Mouse (Mus musculus) heart, postnatal 4 days (tissue): ENCODE results near the gene Ube2ql1. TPM values are rescaled to one million over a fixed set of nuclear protein-coding genes. Genes with fewer than 3 reads are reported as not detected.

ENCODE experiments used
- DNase-seq: peaks from one replicate; pipeline ENCODE4 v3.0.0; 2021
- total RNA-seq, 2 experiments: library from RNA; stranded (reverse); gene quantifications; 2 replicates each; pipeline ENCODE4 v1.2.3; 2021

Gene Ube2ql1
- total RNA-seq, 2 experiments from 2014 or later = 1.3 to 1.4 TPM

DNA sequence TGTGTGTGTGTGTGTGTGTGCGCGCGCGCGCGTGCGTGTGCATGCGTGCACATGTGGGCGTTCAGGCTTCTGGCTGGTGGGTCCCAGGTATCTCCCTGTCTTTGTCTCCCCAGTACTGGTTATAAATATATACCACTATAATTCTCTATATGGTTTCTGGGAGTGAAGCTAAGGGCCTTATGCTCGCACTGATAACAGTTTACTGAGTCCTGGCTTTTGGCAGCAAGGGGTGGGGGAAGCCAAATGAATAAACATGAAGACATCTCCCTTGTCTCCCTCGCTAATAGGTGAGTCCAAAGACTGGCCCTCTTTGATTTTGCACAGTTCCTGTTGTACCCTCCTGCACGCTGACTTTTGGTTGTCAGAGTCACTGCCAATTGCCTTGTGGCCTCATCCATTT, 32.2 kb downstream of the Ube2ql1 start:
- no peak for DNase-seq

DNA sequence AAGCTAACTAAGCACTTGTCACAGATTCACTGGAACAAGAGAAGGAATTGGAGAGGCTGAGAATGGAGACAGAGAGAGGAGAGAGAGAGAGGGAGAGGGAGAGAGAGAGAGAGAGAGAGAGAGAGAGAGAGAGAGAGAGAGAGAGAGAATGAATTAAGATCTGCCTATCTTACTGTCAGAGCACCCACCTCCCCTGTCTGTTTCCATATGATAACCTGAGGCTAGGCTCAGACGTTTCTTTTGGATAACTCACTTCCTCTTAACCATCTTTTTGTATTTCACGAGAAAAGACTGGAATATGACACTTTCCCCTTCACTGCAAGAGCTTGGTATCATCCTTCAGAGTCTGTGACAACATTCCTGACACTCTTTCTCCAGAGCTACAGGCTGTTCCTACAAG, 32.8 kb downstream of the Ube2ql1 start:
- DNase-seq = no peak

DNA sequence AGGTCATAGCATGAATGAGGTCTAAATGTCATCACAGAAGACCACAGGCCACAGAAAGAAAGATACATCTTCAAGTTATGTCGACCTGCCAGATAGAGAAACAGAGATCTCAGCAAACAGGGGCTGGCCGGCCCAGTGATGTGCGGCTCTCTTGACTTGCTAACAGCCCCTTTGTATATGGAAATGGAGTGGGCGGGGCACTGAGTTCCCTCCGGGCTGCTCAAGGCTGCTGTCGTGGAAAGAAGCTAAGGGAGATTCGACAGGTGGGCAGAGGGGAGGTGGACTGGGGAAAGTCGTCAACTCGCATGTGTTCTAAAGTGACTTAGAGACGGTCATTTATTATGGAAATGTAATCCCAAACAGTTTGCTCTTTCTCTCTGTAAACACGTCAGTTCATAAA, 36.2 kb downstream of the Ube2ql1 start:
- no peak for DNase-seq

DNA sequence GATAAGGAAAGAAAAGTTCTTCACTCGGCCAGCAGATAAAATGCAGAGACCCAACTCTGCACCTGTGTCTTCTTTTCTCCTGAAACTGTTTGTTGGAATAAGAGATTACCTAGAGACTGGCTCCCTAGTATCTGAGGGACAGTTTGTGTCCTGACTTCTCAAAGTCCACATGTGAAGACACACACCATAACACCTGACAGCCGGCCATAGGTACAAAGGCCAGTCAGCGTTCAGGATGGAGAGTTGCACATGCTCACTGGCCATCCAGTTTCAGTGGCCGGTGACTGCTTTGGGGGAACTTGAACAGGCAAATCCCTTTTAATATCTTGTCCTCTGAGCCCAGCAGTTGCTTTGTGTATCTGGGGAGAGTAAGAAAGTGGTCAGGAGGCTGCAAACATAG, 38.3 kb downstream of the Ube2ql1 start:
- no peak for DNase-seq

DNA sequence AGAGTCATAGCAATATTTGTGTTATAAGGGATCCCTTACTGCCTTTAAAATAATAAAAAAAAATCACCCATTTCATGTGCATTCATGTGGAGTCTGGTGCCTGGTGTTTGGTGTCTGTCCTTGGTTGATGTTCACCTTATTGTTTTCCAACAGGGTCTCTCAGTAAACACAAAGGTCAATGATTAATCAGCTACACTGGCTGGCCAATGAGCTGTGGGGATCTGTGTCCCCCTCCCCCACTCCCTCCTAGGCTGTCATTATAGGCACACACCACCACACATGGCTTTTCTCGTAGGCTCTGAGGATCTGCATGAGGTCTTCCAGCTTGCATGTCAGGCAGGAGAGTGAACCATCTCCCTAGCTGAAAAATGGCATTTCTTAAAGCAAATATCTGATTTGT, 38.9 kb downstream of the Ube2ql1 start:
- no peak for DNase-seq

DNA sequence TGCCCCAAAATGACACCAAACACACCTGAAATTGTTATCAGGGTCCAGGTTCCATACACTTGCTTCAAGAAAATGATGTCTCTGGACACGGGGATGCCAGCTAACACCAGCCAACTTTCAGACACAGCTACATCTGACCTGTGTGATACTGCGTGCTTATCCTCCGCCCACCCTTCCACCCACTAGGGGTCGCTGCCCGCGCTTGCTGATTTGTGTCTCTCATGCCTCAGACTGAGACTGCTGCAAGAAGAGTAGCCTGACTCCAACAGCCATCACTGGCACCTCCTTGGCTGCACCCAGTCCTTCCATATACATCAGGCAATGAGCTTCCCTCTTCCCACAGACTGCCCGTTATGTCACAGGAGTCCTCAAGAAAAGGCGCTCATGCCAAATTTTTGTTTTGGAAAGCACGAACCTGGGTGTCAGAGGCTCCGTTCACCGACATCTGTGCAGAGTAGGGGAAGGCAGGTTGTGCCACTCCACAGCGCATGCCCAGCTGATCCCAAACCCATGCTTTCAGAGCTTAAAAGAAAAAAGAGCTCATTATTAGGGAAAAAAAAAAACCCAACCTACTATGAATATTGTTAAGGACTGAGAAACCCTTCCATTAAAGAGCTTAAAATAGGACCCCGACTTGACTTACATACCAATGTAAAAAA, 43.2 kb downstream of the Ube2ql1 start:
- DNase-seq = peak; percentile 77

DNA sequence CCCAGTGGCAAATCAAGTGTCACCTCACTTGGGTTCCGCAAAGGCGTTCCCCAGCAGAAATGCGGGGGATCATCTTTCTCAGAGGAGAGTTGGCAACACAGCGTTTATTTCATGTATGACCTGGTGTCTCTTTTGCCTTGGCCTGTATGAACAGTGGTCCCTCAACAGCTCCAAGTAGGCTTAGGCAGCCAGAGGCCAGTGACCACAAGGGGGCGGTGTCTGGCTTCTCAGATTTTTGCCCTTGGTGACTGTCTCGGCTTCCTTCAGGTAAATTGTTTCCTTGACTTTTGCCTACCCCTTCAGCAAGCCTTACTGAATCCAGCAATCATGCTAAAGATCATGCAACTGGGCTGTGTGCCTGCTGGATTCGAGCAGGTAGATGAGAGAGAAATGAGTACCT, 48.6 kb downstream of the Ube2ql1 start:
- peak; percentile 61 for DNase-seq

DNA sequence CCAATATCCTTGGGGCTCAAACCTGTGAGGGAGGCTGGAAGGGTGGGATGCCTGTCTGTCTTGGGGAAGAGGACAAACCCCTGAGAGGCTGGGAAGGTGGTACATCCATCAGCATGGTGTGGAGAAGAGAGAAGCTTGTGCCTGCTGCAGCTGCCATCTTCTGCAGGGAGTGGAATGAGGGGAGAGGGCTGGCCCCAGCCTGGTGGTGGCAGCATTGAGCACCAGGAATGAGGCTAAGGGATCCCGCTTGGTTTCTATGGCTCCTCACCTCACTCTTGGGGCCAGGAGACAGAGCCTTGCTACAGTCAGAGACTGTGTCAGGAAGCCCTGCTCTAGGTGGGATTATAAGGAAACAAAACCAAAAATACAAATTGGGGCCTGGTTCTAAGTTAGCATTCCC, 52.7 kb downstream of the Ube2ql1 start:
- no peak for DNase-seq

DNA sequence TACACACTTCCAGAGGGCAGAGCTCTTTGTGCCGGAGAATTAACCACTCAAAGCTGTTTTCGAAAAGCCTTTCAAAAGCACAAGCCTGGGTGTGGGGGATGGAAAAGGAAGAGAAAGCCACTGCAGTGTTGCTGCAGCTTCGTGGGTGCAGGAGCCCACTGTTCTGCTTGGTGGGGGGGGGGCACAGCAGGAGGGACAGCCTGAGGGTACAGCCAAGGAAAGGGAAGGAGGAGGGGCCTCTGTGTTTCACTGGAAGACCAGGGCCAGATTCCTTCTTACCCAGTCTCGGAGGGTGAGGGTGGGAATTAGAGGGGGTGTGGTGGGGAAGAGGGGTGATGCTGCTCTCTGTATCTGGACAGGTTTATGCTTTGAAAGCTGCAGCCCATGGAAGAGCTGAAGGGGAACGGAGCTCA, 54.3 kb downstream of the Ube2ql1 start:
- no peak for DNase-seq

DNA sequence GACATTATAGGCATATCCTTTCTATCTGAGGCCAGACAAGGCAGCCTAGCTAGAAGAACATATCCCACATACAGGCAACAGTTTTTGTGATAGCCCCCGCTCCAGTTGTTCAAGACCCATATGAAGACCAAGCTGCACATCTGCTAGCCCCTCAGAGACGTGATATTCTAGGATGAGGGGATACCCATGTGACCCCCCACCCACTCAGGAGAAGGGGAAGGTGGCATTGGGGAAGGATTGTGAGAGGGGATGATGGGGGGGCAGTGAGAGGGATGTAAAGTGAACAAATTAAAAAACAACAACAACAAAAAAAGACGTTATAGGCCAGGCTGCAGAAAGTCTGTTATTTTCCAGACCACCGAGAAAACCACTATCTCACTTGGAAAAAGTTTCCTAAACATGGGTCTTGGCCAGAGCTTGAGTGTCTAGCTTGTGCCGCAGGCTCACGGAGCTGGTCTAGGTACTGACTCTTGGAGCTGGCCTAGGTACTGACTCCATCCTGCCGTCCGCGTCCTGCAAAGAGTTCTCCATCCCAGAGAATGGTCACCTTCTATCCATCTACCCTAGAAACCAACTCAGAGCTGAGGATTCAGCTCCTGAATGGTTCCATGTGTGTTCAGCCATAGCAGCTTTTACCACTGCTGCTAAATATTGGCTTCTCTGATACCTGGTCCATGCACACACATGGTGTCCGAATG, 65.6 kb downstream of the Ube2ql1 start:
- no peak for DNase-seq

DNA sequence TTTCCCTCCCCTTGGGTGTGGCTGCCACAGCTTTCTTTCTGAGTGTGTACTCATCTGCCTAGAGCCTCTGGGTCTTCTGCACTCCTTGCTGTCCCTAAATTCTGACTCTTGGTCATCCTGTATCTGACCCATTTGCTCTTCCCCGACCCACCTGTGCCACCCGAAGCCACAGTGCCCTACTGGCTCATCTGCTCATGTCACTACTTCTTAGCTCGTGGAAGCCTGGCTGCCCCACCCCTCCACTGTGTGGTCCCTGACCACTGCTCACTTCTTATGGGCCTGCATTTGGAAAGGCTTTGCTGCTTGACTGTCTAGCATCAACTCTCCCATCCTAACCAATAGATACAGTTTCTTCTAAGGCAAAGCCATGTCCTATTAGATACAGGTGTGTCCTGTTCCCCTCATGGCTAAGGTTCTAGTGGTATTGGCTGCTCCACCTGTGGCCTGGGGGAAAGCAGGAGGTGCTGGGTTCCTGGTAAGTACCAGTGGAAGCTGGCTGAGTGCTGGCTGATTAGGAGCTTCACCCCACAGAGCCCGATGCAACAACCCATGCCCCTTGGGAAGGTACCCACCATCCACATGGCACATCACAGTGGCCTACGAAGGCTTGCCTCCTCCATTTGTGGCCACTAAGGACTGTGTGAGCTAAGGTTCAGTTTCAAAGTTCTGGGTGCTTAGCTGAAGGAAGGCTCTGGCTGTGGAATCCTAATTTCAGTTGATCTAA, 66.3 kb downstream of the Ube2ql1 start:
- no peak for DNase-seq

DNA sequence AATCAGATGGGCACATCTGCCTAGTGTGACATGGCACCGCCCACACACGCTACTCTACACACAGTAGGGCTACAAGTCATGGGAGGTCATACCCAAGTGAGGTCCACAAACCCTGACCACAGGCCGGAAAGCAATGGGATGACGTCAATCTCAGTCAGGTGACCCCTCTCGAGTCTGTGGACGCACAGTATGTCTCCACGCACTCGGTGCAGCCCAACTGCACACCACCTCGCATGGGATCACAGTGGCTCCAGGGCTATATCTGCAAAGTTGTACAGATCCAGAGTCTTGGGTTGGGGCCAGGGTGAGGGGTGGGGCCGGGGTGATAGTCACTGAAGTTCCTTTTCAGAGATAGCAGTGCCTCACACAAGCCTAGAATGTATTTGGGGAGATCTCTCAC, 67.1 kb downstream of the Ube2ql1 start:
- no peak for DNase-seq

DNA sequence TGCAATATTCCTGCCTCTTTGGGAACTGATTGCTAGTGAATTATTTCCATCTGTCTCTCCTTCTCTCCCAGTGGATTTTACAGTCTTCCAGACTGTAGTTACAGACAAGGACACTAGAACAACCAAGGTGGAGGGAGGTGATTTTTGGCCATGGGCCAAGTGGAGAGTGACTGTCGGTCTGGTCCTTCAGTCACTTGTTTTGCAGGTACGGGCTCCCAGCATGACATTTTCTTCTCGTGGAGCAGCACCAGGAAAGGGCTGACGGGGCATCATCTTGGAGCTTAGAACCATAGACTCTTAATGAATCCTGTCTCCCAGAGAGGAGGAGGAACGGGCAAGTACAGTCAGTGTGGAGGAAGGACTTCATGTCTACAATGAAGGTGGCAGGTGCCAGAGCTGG, 67.6 kb downstream of the Ube2ql1 start:
- no peak for DNase-seq

DNA sequence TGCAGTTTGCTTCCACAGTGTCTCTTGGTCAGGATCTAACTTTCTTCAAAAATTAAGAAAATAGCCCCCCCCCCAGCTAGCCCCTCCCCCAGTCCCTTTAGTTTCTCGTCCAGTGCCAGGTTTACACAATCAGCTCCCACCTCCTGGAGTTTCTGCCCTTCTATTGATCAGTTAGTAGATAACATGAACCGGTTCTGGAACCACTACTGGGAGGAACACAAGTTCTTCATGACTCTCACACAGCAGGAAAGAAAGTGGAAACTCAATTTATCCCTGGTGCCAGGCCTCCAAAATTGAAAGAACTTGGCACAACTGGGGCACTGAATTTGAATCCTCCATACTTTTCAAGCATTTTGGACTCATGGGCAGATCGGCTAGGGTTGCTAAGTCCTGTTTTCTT, 85.2 kb downstream of the Ube2ql1 start:
- no peak for DNase-seq

Other genes with a start within 250 kb of the Ube2ql1 start
- gene Nsun2, start 206.1 kb downstream of the Ube2ql1 start, total RNA-seq = 10 to 100 TPM; 48.9 to 50.9 TPM
- 10 to 100 TPM; 23.1 to 25.0 TPM for gene Tent4a, start 205.3 kb downstream of the Ube2ql1 start, total RNA-seq
- gene Srd5a1, start 128.4 kb downstream of the Ube2ql1 start, total RNA-seq = 1 to 10 TPM; 2.4 to 2.7 TPM
- 10 to 100 TPM; 49.6 to 51.6 TPM for gene Med10, start 62.5 kb upstream of the Ube2ql1 start, total RNA-seq